ENCODE assay signal across 32 mouse cellular contexts in genomic region chr2:125591895-125592294, GRCm38 (mm10).
"Had no signal": no experiment of that assay in that cellular context is flagged by ENCODE, and none has a peak within 500 bp of the region (broad histone marks: within the 10 kb centered on the region; RNA-seq: fewer than 3 reads in every experiment).

No protein-coding gene starts in this region.

- H3K36me3 ChIP-seq: midbrain, embryonic 15.5 days had no signal

- H3K27me3 ChIP-seq: limb, embryonic 12.5 days; limb, embryonic 13.5 days; limb, embryonic 15.5 days; liver, embryonic 12.5 days; liver, embryonic 13.5 days; liver, embryonic 15.5 days; lung, embryonic 15.5 days; megakaryocyte, embryonic 14.5 days; midbrain, embryonic 12.5 days; midbrain, embryonic 13.5 days; midbrain, embryonic 15.5 days; neural tube, embryonic 12.5 days had no signal

- H3K9ac ChIP-seq: limb, embryonic 12.5 days; limb, embryonic 13.5 days; limb, embryonic 15.5 days; liver, embryonic 12.5 days; liver, embryonic 13.5 days; liver, embryonic 14.5 days; liver, embryonic 15.5 days; liver, postnatal 0 days; lung, embryonic 14.5 days; lung, embryonic 15.5 days; midbrain, embryonic 12.5 days; midbrain, embryonic 13.5 days; midbrain, embryonic 15.5 days; neural tube, embryonic 12.5 days had no signal

- H3K27ac ChIP-seq: limb, embryonic 10.5 days; limb, embryonic 12.5 days; limb, embryonic 13.5 days; limb, embryonic 15.5 days; liver, embryonic 12.5 days; liver, embryonic 13.5 days; liver, embryonic 14.5 days; liver, embryonic 15.5 days; lung, embryonic 15.5 days; macrophage; midbrain, embryonic 10.5 days; midbrain, embryonic 12.5 days; midbrain, embryonic 13.5 days; midbrain, embryonic 15.5 days; neural tube, embryonic 12.5 days had no signal

- H3K4me3 ChIP-seq: limb, embryonic 10.5 days; limb, embryonic 12.5 days; limb, embryonic 13.5 days; limb, embryonic 15.5 days; liver, embryonic 12.5 days; liver, embryonic 13.5 days; liver, embryonic 15.5 days; lung, embryonic 15.5 days; megakaryocyte, embryonic 14.5 days; midbrain, embryonic 10.5 days; midbrain, embryonic 12.5 days; midbrain, embryonic 13.5 days; midbrain, embryonic 15.5 days; myocyte; neural tube, embryonic 12.5 days had no signal

- ATAC-seq: liver, embryonic 12.5 days; liver, postnatal 0 days; lung, postnatal 0 days; midbrain, embryonic 13.5 days; midbrain, embryonic 15.5 days; midbrain, embryonic 16.5 days had no signal

- H3K4me2 ChIP-seq: limb, embryonic 12.5 days; limb, embryonic 13.5 days; limb, embryonic 15.5 days; liver, embryonic 11.5 days; liver, embryonic 12.5 days; liver, embryonic 13.5 days; liver, embryonic 15.5 days; lung, embryonic 14.5 days; lung, embryonic 15.5 days; midbrain, embryonic 11.5 days; midbrain, embryonic 12.5 days; midbrain, embryonic 13.5 days; midbrain, embryonic 15.5 days; neural tube, embryonic 12.5 days had no signal

- DNase-seq: left cerebral cortex, postnatal 4 days; liver; liver, embryonic 13.5 days; liver, postnatal 0 days; lung, adult 18-20 months; lung, adult 2 months; lung, embryonic 14.5 days; lung, postnatal 10 days; lung, postnatal 14 days; lung, postnatal 36 days; lung, postnatal 4 days; midbrain, embryonic 14.5 days had no signal

- H3K9me3 ChIP-seq: limb, embryonic 10.5 days; limb, embryonic 12.5 days; limb, embryonic 13.5 days; limb, embryonic 15.5 days; liver, embryonic 12.5 days; liver, embryonic 13.5 days; liver, embryonic 15.5 days; lung, embryonic 15.5 days; megakaryocyte, embryonic 14.5 days; midbrain, embryonic 10.5 days; midbrain, embryonic 12.5 days; midbrain, embryonic 13.5 days; midbrain, embryonic 15.5 days; neural tube, embryonic 12.5 days had no signal

- H3K4me1 ChIP-seq: limb, embryonic 10.5 days; limb, embryonic 12.5 days; limb, embryonic 13.5 days; limb, embryonic 15.5 days; liver, embryonic 12.5 days; liver, embryonic 13.5 days; liver, embryonic 15.5 days; lung, embryonic 15.5 days; midbrain, embryonic 10.5 days; midbrain, embryonic 12.5 days; midbrain, embryonic 13.5 days; midbrain, embryonic 15.5 days; neural tube, embryonic 12.5 days had no signal
